In the genomic region with DNA sequence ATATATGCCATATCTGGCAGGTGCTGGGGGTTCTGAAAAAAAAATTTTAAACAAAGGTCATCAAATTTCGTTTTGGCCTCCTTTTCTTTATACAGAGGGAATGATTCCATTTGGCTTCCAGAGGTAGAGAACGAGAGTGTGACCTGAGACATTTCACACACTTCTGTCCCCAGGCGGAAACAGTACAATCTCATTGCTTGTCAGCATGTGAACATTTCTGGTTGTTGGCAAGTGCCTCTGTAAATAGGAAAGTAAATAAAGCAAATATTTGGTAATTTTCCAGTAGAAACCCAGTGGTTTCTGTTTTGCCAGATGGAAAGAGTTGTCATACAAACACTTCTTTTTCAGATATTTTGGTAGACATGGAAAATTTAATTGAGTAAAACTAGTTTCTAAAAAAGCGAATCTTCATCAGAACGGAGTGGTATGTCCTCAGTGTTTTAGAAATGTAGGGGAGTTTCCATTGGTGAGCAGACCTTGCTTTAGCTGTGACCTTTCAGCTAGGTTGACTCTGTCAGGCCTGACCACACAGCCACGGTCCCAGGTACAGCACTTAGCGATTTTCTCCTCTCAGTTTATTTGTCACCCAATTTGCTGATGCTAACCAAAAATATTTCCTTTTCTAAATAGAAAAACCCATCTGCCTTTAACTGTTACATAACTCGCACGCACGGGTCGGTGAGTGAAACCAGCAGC, we compare ENCODE assay signal across 28 mouse cellular contexts. TPM values are rescaled to one million over a fixed set of nuclear protein-coding genes. Genes with fewer than 3 reads are reported as not detected.
DNase-seq lines count a peak whose midpoint lies in the region; ATAC-seq and TF ChIP-seq lines count a peak whose summit lies in the region.
"Had no signal": no experiment of that assay in that cellular context is flagged by ENCODE, and none has a peak within 500 bp of the region (broad histone marks: within the 10 kb centered on the region; RNA-seq: fewer than 3 reads in every experiment).

No protein-coding gene starts in this region.

- intact Hi-C loops in heart, postnatal 36 days (cut with DNase I) = no loop called here

- TF ChIP-seq EP300 in lung, postnatal 0 days (IDR thresholded peaks at IDR 0.05) = no peak
- peak; percentile 54 for TF ChIP-seq EP300 in CH12.LX (IDR thresholded peaks at IDR 0.05; ENCODE audit: low read length)

- H3K4me1 ChIP-seq in lung, postnatal 0 days (ENCODE audit: insufficient read depth, low read depth, low read length) = no peaks in the 10 kb centered on the region
- H3K4me1 ChIP-seq in CH12.LX (ENCODE audit: control insufficient read depth in 1 of 2, insufficient read depth in 2 of 2) = peaks cover 11 to 26% of the 10 kb centered on the region in 2 experiments
- H3K4me1 ChIP-seq: liver, embryonic 13.5 days; midbrain, embryonic 10.5 days; midbrain, embryonic 15.5 days; neural tube, embryonic 12.5 days; stomach, embryonic 15.5 days had no signal

- H3K27ac ChIP-seq in lung, postnatal 0 days (ENCODE audit: low read length) = no peak overlapping the region
- H3K27ac ChIP-seq in CH12.LX (ENCODE audit: insufficient read depth, low read depth) = no peak overlapping the region
- H3K27ac ChIP-seq: forebrain, embryonic 13.5 days; heart, embryonic 13.5 days; layer of hippocampus, adult 2 months; left cerebral cortex, adult 2 months; limb, embryonic 13.5 days; liver, embryonic 13.5 days; midbrain, embryonic 10.5 days; midbrain, embryonic 15.5 days; neural tube, embryonic 12.5 days; stomach, embryonic 15.5 days had no signal

- H3K27me3 ChIP-seq in lung, postnatal 0 days (replicated peaks; ENCODE audit: insufficient read depth, low read length) = no peaks in the 10 kb centered on the region
- no peaks in the 10 kb centered on the region for H3K27me3 ChIP-seq in CH12.LX (replicated peaks)
- H3K27me3 ChIP-seq: forebrain, embryonic 13.5 days; heart, embryonic 13.5 days; limb, embryonic 13.5 days; liver, embryonic 13.5 days; midbrain, embryonic 15.5 days; neural tube, embryonic 12.5 days; stomach, embryonic 15.5 days had no signal

- H3K4me3 ChIP-seq in lung, postnatal 0 days (ENCODE audit: low read depth, low read length) = no peak overlapping the region
- no peak overlapping the region for H3K4me3 ChIP-seq in CH12.LX (replicated peaks in 1 of 3; ENCODE audit: low read depth in 2 of 3, low read length in 2 of 3, poor library complexity in 1 of 3)
- H3K4me3 ChIP-seq: forebrain, embryonic 13.5 days; heart, embryonic 13.5 days; layer of hippocampus, adult 2 months; left cerebral cortex, adult 2 months; limb, embryonic 13.5 days; liver, embryonic 13.5 days; midbrain, embryonic 10.5 days; midbrain, embryonic 15.5 days; neural tube, embryonic 12.5 days; stomach, embryonic 15.5 days had no signal

- H3K36me3 ChIP-seq in lung, postnatal 0 days (ENCODE audit: insufficient read depth, low read length) = no peaks in the 10 kb centered on the region
- peaks cover 0 to 6% of the 10 kb centered on the region in 2 experiments for H3K36me3 ChIP-seq in CH12.LX (replicated peaks in 1 of 2; ENCODE audit: control insufficient read depth in 1 of 2, insufficient read depth in 1 of 2, low read length in 1 of 2)
- H3K36me3 ChIP-seq: heart, embryonic 13.5 days; limb, embryonic 13.5 days; liver, embryonic 13.5 days; midbrain, embryonic 10.5 days; midbrain, embryonic 15.5 days; neural tube, embryonic 12.5 days; stomach, embryonic 15.5 days had no signal

- no peak for TF ChIP-seq RAD21 in CH12.LX (IDR thresholded peaks at IDR 0.05; ENCODE audit: low read depth, low read length)

- H3K9ac ChIP-seq in lung, postnatal 0 days (replicated peaks; ENCODE audit: low read depth) = no peak overlapping the region
- peak overlapping the region; percentile 3; the same call in 1 of the 2 replicates for H3K9ac ChIP-seq in CH12.LX (ENCODE audit: insufficient read depth, low read depth)
- H3K9ac ChIP-seq: forebrain, embryonic 13.5 days; heart, embryonic 13.5 days; limb, embryonic 13.5 days; liver, embryonic 13.5 days; midbrain, embryonic 15.5 days; neural tube, embryonic 12.5 days; stomach, embryonic 15.5 days had no signal

- H3K9me3 ChIP-seq in lung, postnatal 0 days (ENCODE audit: low read length) = no peaks in the 10 kb centered on the region
- peaks cover 2% of the 10 kb centered on the region for H3K9me3 ChIP-seq in CH12.LX (replicated peaks; ENCODE audit: low read length)
- H3K9me3 ChIP-seq: forebrain, embryonic 13.5 days; heart, embryonic 13.5 days; limb, embryonic 13.5 days; liver, embryonic 13.5 days; midbrain, embryonic 10.5 days; midbrain, embryonic 15.5 days; neural tube, embryonic 12.5 days; stomach, embryonic 15.5 days had no signal

- in situ Hi-C loops in CH12.LX (cut with MboI; ENCODE audit: low pct_ligation_motif_present, low pct_unique_long_range_greater_than_20kb, low sequenced_read_pairs) = no loop called here

- no peak for TF ChIP-seq CTCF in lung, postnatal 0 days (IDR thresholded peaks at IDR 0.05)
- TF ChIP-seq CTCF in CH12.LX (conservative IDR thresholded peaks at IDR 0.05 in 1 of 2, IDR thresholded peaks at IDR 0.05 in 1 of 2; ENCODE audit: low read depth in 2 of 2, low read length in 2 of 2) = no peak

- H3K4me2 ChIP-seq in lung, postnatal 0 days (replicated peaks; ENCODE audit: low read depth, low read length) = no peak overlapping the region
- peak overlapping the region; percentile 56 for H3K4me2 ChIP-seq in CH12.LX (ENCODE audit: insufficient read depth, low read depth, poor library complexity, severe bottlenecking)
- H3K4me2 ChIP-seq: forebrain, embryonic 13.5 days; heart, embryonic 13.5 days; limb, embryonic 13.5 days; liver, embryonic 13.5 days; midbrain, embryonic 15.5 days; neural tube, embryonic 12.5 days; stomach, embryonic 15.5 days had no signal

- dilution Hi-C loops in CH12.LX (cut with MboI; ENCODE audit: extremely low pct_ligation_motif_present, extremely low pct_unique_long_range_greater_than_20kb, low sequenced_read_pairs) = no loop called here

- no peaks in the 10 kb centered on the region for H3K79me2 ChIP-seq in CH12.LX (replicated peaks; ENCODE audit: control insufficient read depth, extremely low read depth, insufficient read depth, poor library complexity, severe bottlenecking)

- TF ChIP-seq POLR2A in CH12.LX (IDR thresholded peaks at IDR 0.05; ENCODE audit: low read depth, low read length) = no peak

- 61% methylated on average over 11 of the region's 11 CpGs for WGBS in lung, postnatal 0 days

- DNase-seq in lung, postnatal 0 days (ENCODE audit: low spot score) = peak; percentile 39
- no peak for DNase-seq in lung, postnatal 4 days
- DNase-seq in CH12.LX (ENCODE audit: extremely low read depth) = no peak
- no peak for DNase-seq in right cerebral cortex, postnatal 36 days (ENCODE audit: low spot score in 2 of 2)
- no peak for DNase-seq in testis, postnatal 14 days (ENCODE audit: low spot score)
- no peak for DNase-seq in heart, postnatal 36 days
- DNase-seq: adrenal gland, postnatal 10 days; cerebellum, adult 11 months; cerebellum, adult 9-10 months; cerebellum, postnatal 36 days; gastrocnemius, postnatal 10 days; heart, postnatal 10 days; kidney, postnatal 25 days; liver, embryonic 13.5 days; thymus, postnatal 14 days had no signal

- no peak for ATAC-seq in lung, postnatal 0 days
- ATAC-seq in inflammation-experienced regulatory T-cells, adult 6 months = peak; percentile 54
- ATAC-seq: forebrain, embryonic 13.5 days; hindbrain, embryonic 16.5 days; intestine, postnatal 0 days; midbrain, embryonic 15.5 days had no signal

TF ChIP-seq in CH12.LX, 34 proteins besides CTCF, POLR2A, EP300 and RAD21:
- no peak for TF ChIP-seq SMC3 (IDR thresholded peaks at IDR 0.05; ENCODE audit: low read depth, low read length)
- no peak for TF ChIP-seq E2F4 (IDR thresholded peaks at IDR 0.05; ENCODE audit: insufficient replicate concordance, low read depth, low read length)
- TF ChIP-seq BHLHE40 (IDR thresholded peaks at IDR 0.05; ENCODE audit: low read depth, low read length) = peak; percentile 38; the same call in 1 of the 2 replicates
- no peak for TF ChIP-seq GABPA (IDR thresholded peaks at IDR 0.05; ENCODE audit: insufficient replicate concordance, low read depth, low read length)
- TF ChIP-seq TBP (conservative IDR thresholded peaks at IDR 0.05; ENCODE audit: low read depth, low read length) = no peak
- TF ChIP-seq JUN (IDR thresholded peaks at IDR 0.05; ENCODE audit: insufficient read depth, low read depth, low read length) = no peak
- TF ChIP-seq ETS1 (conservative IDR thresholded peaks at IDR 0.05; ENCODE audit: low read depth, low read length) = 0 out of 2 replicates have a peak, but pooled peaks have one; percentile 14
- no peak for TF ChIP-seq NELFE (IDR thresholded peaks at IDR 0.05; ENCODE audit: low read depth, low read length)
- no peak for TF ChIP-seq PAX5 (IDR thresholded peaks at IDR 0.05; ENCODE audit: low read length)

RNA-seq across cellular contexts. Expression of gene Stat4, which starts 53.6 kb away (rescaled TPM):
- polyA plus RNA-seq in lung, postnatal 0 days (2015; fragmentation: Nextera tagmentation; extraction: Ambion mirVana) = 0.73 and 1.0 TPM in 2 replicates
- total RNA-seq in CH12.LX (2012; rRNA removed) = 9.1 and 17.5 TPM in 2 replicates
- total RNA-seq in CH12.LX (2014; rRNA removed) = 12.2 and 16.7 TPM in 2 replicates
- 10.6 and 11.4 TPM in 2 replicates for polyA plus RNA-seq in CH12.LX (2012; ENCODE audit: insufficient read length, low read depth)
- polyA plus RNA-seq in inflammation-experienced regulatory T-cells, adult 6 months (2017; shearing (Covaris generic)) = 100 to 1,000 TPM; 154 to 191 (median 177) TPM
- total RNA-seq in heart, postnatal 36 days (2021) = under 1 TPM; 0.22 to 0.28 TPM
- total RNA-seq: MEL had no signal

Comparison
In these comparisons a context has a peak if more than half of its experiments do, and no peak if none do; other contexts are left out.
1. RNA of gene Stat4, which starts 53.6 kb away (polyA plus RNA-seq): 154 to 191 TPM in inflammation-experienced regulatory T-cells, adult 6 months; 10.6 to 11.4 TPM in CH12.LX and 0.73 to 1.0 TPM in lung, postnatal 0 days; every median in the first group is over 10 times any median in the second.